Mouse (Mus musculus): ENCODE results near the gene Umps. TPM values are rescaled to one million over a fixed set of nuclear protein-coding genes. Genes with fewer than 3 reads are reported as not detected.

Umps gene
- total and polyA plus RNA-seq, 2 experiments from 2014 or later, result 12.6 to 14.3 TPM

- H3K9ac ChIP-seq (replicated peaks; ENCODE audit: low read depth, low read length), result no peak overlapping the region
- H3K4me2 ChIP-seq (ENCODE audit: low read depth, low read length), result no peak overlapping the region
- no peaks in the 10 kb centered on the region for H3K9me3 ChIP-seq (replicated peaks; ENCODE audit: control insufficient read depth, low read length)
- no peak overlapping the region for H3K4me3 ChIP-seq (ENCODE audit: low read depth, low read length)
- H3K27me3 ChIP-seq (ENCODE audit: control insufficient read depth, insufficient read depth, low read length), result no peaks in the 10 kb centered on the region
- no peak for ATAC-seq (ENCODE audit: insufficient read depth, low read depth)
- TF ChIP-seq EP300 (IDR thresholded peaks at IDR 0.05; ENCODE audit: low read depth), result no peak
- no peak for TF ChIP-seq CTCF (IDR thresholded peaks at IDR 0.05; ENCODE audit: low read depth)
- WGBS, result 63% methylated on average over 4 of the region's 4 CpGs
- peaks cover 21% of the 10 kb centered on the region for H3K4me1 ChIP-seq (ENCODE audit: control insufficient read depth, insufficient read depth)
- H3K27ac ChIP-seq (ENCODE audit: low read depth), result no peak overlapping the region
- peaks cover 11% of the 10 kb centered on the region for H3K36me3 ChIP-seq (replicated peaks; ENCODE audit: control insufficient read depth, insufficient read depth, low read length)
- DNase-seq (ENCODE audit: low spot score), result no peak
These were observed 51.8 kb downstream of the Umps start for GRCm38 (mm10) chr16:33914997-33915396.

GRCm38 (mm10) chr16:33908239-33908638 is 58.6 kb downstream of the Umps start:
- H3K4me2 ChIP-seq (ENCODE audit: low read depth, low read length), result no peak overlapping the region
- TF ChIP-seq CTCF (IDR thresholded peaks at IDR 0.05; ENCODE audit: low read depth), result no peak
- TF ChIP-seq EP300 (IDR thresholded peaks at IDR 0.05; ENCODE audit: low read depth), result no peak
- H3K9ac ChIP-seq (replicated peaks; ENCODE audit: low read depth, low read length), result no peak overlapping the region
- H3K4me3 ChIP-seq (ENCODE audit: low read depth, low read length), result no peak overlapping the region
- no peak overlapping the region for H3K27ac ChIP-seq (ENCODE audit: low read depth)
- peaks cover 26% of the 10 kb centered on the region for H3K36me3 ChIP-seq (replicated peaks; ENCODE audit: control insufficient read depth, insufficient read depth, low read length)
- no peaks in the 10 kb centered on the region for H3K4me1 ChIP-seq (ENCODE audit: control insufficient read depth, insufficient read depth)
- no peaks in the 10 kb centered on the region for H3K9me3 ChIP-seq (replicated peaks; ENCODE audit: control insufficient read depth, low read length)
- no peaks in the 10 kb centered on the region for H3K27me3 ChIP-seq (ENCODE audit: control insufficient read depth, insufficient read depth, low read length)
- WGBS, result 87% methylated on average over 4 of the region's 4 CpGs
- no peak for ATAC-seq (ENCODE audit: insufficient read depth, low read depth)
- no peak for DNase-seq (ENCODE audit: low spot score)

Other genes starting within 250 kb of the Umps start
- gene Muc13, start 173.0 kb downstream of the Umps start, total RNA-seq (2014; rRNA removed; ENCODE audit: low replicate concordance), result not detected in 2 replicates
- gene Muc13, start 173.0 kb downstream of the Umps start, polyA plus RNA-seq (2015; fragmentation: Nextera tagmentation; extraction: Ambion mirVana), result not detected in 2 replicates
- gene Itgb5, start 137.4 kb downstream of the Umps start, total RNA-seq (2014; rRNA removed; ENCODE audit: low replicate concordance), result 116 and 134 TPM in 2 replicates
- 33.4 and 35.6 TPM in 2 replicates for gene Itgb5, start 137.4 kb downstream of the Umps start, polyA plus RNA-seq (2015; fragmentation: Nextera tagmentation; extraction: Ambion mirVana)